Mouse (Mus musculus) lung, adult 2 months (tissue): ENCODE results near the gene Ranbp1.

ENCODE experiments used
- CTCF ChIP-seq: fragments of 200-500 bp; IDR thresholded peaks from 2 replicates; pipeline ENCODE4 v1.5.1; 2011; ENCODE audit warnings: mild to moderate bottlenecking, low read length, control low read depth; ENCODE audit not compliant: insufficient read depth
- POLR2A ChIP-seq: fragments of 200-500 bp; IDR thresholded peaks from 2 replicates; pipeline ENCODE4 v1.6.1; 2011; ENCODE audit warnings: low read depth, mild to moderate bottlenecking, control low read depth, low read length, borderline replicate concordance; ENCODE audit errors: extremely low read depth

DNA sequence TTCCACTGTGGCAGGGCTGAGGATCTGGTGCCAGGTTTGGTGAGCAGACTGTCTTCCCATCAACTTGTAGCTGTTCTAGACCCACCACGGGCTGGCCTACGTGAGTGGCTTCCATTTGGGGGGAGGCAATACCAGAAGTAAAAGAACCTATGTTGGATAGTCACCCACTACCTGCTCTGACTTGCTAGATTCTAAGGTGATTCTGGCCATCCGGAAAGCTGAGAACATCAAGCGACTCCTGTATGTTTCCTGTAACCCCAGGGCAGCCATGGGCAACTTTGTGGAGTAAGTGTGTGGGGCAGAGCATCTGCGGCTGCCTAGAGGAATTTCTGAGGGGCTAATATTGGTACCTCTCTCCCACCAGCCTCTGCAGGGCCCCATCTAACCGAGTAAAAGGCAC lies 4.2 kb upstream of the Ranbp1 start:
- TF ChIP-seq CTCF: no peak
- no peak for TF ChIP-seq POLR2A
